Mouse (Mus musculus) limb, embryonic 10.5 days (tissue): ENCODE measurements around the gene Cybb. TPM values are rescaled to one million over a fixed set of nuclear protein-coding genes. Genes with fewer than 3 reads are reported as not detected.
A peak's percentile ranks its signal among the peaks of the same experiment; 100 is the strongest.
"Not testable (repeated sequence)": the region's sequence is repeated elsewhere in the genome, so short reads cannot be mapped to it uniquely, and the experiment has no call there.

Experiments used
- DNase-seq: peaks from one replicate; pipeline ENCODE4 v3.0.0-alpha.2; 2017; ENCODE audit warnings: low spot score
- H3K27ac ChIP-seq: fragments of 300-500 bp; sonication (generic); 2 replicates; pipeline ENCODE4 v1.5.1; 2016; ENCODE audit warnings: mild to moderate bottlenecking
- H3K27me3 ChIP-seq: fragments of 300-500 bp; sonication (generic); 2 replicates; pipeline ENCODE4 v1.6.1; 2016; ENCODE audit warnings: low read depth, mild to moderate bottlenecking; ENCODE audit not compliant: poor library complexity, severe bottlenecking
- H3K36me3 ChIP-seq: fragments of 300-500 bp; sonication (generic); 2 replicates; pipeline ENCODE4 v1.6.1; 2016; ENCODE audit warnings: mild to moderate bottlenecking, moderate library complexity
- H3K4me1 ChIP-seq: fragments of 300-500 bp; sonication (generic); 2 replicates; pipeline ENCODE4 v1.6.1; 2016
- H3K4me3 ChIP-seq: fragments of 300-500 bp; sonication (generic); 2 replicates; pipeline ENCODE4 v1.5.1; 2016; ENCODE audit warnings: mild to moderate bottlenecking, moderate library complexity
- H3K9me3 ChIP-seq: fragments of 300-500 bp; sonication (generic); replicated peaks from 2 replicates; pipeline ENCODE4 v1.6.1; 2016; ENCODE audit warnings: mild to moderate bottlenecking
- WGBS: fragments of 180-500 bp; shearing (Covaris S2); methylation state at CpG from one replicate; pipeline ENCODE4 v1.1.7; 2016; 5-methylcytosine and 5-hydroxymethylcytosine counted together
- polyA plus RNA-seq: library from polyadenylated mRNA; unstranded; fragments of >200 nt; fragmentation: Nextera tagmentation; extraction: Ambion mirVana; gene quantifications from 2 replicates; pipeline ENCODE4 v1.2.1, GENCODE M21; 2016

Gene Cybb
- polyA plus RNA-seq, result 0.29 and 0.48 TPM in 2 replicates

DNA sequence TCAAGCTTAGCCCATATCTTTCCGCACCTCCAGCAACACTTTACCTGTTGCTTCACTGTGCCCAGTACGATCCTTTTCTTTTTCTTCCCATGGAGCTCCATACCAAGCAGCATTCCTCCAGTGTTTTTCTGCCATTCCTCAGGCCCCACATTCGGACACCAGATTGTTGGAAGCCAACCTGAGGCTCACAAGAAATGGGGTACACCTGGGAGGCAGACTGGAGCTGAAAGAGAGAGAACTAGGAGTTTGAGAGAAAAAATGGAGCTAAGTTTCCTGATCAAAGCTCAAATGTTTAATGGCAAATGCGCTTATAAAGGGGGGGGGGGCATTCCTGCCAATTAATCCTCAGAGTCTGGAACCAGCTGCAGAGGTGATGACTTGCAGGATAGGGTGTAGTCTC lies at the start of gene Cybb:
Cybb (minus strand) TSS at position 101 of the 400 bp plus-strand sequence.
- Histone ChIP-seq H3K27ac (no peak within 1 kb of the TSS), H3K36me3 (no peaks in the 10 kb centered on the region), H3K27me3 (no peaks in the 10 kb centered on the region), H3K4me1 (no peaks in the 10 kb centered on the region), H3K9me3 (no peaks in the 10 kb centered on the region), H3K4me3 (no peak within 1 kb of the TSS)
- DNase-seq, result no peak
- WGBS, result 86% methylated on average over 4 of the region's 4 CpGs

DNA sequence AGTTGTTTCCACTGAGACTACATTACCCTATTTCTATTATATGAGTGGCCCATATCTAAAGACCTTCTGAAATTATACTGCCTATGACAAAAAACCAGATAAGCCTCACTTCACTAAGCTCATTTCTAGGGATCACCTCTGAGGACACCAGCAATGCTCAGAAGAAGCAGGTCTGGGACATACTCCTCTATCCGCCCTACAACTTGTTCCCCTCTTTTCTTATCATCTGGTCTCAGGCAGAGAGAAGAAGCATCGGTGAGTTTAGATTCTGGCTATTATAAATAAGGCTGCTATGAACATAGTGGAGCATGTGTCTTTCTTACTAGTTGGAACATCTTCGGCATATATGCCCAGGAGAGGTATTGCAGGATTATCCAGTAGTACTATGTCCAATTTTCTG lies 49.3 kb upstream of the Cybb start:
- Histone ChIP-seq H3K27me3 (no peaks in the 10 kb centered on the region), H3K9me3 (no peaks in the 10 kb centered on the region), H3K4me3 (no peak overlapping the region), H3K27ac (no peak overlapping the region), H3K4me1 (no peaks in the 10 kb centered on the region), H3K36me3 (no peaks in the 10 kb centered on the region)
- no peak for DNase-seq
- WGBS, result 92% methylated on average over 3 of the region's 3 CpGs

DNA sequence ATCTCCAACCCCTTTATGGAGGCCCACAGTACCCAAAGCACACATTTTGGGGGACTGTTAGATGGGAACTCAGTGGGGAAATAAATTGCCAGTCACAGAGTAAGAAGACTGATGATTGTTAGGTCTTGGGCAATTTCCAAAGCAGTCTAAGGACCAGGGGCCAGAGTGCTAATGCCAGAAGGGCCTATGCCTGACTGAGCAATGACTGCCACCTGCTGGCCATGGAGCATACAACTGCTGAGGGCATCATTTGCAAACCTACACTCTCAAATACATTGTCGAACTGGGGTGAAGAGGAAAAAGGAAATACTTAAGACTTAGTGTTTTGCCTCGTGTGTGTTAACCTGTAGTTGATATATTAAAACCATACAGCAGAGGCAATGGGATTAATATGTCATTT lies 32.4 kb upstream of the Cybb start:
- not testable (repeated sequence) for H3K36me3 ChIP-seq, H3K27me3 ChIP-seq, H3K27ac ChIP-seq, H3K4me1 ChIP-seq, H3K9me3 ChIP-seq, H3K4me3 ChIP-seq
- DNase-seq, result peak; percentile 45
- 39% methylated on average over 2 of the region's 2 CpGs for WGBS

GRCm38 (mm10) chrX:9517531-9517930 lies 30.0 kb upstream of the Cybb start:
- not testable (repeated sequence) for H3K4me1 ChIP-seq, H3K9me3 ChIP-seq, H3K4me3 ChIP-seq, H3K36me3 ChIP-seq, DNase-seq, H3K27ac ChIP-seq, H3K27me3 ChIP-seq

DNA sequence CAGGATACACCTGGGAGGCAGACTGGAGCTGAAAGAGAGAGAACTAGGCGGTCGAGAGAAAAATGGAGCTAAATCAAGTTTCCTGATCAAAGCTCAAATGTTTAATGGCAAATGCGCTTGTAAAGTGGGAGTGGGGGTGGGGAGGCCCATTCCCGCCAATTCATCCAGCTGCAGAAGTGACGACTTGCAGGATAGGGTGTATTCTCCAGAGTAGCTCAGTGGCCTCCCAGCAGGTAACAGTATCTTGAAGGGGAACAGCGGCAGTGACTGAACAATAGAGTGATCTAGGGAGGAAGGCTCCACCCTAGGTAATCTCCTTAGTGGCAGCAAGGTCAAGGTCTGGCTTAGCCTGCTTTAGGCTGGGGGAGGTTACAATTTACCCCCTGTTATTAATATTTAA lies 12.5 kb downstream of the Cybb start:
- not testable (repeated sequence) for H3K4me3 ChIP-seq, H3K36me3 ChIP-seq, H3K9me3 ChIP-seq, H3K27ac ChIP-seq, H3K27me3 ChIP-seq, DNase-seq, H3K4me1 ChIP-seq
- WGBS, result 90% methylated on average over 6 of the region's 6 CpGs

DNA sequence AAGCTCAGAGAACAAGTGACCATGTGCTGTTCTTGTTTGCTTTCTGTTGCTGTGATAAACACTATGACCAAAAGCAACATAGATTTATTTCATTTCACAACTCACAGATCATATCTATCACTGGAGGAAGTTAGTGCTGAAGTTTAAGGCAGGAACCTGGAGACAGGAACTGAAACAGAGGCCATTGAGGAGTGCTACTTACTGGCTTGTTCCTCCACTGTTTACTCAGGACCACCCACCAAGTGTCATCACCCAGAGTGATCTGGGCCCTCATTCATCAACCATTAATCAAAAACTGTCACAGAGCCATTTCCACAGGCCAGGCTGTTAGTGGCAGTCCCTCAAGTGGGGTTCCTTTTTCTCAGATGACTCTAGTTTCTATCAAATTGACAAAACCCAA lies 13.1 kb downstream of the Cybb start:
- Histone ChIP-seq H3K36me3 (no peaks in the 10 kb centered on the region), H3K4me1 (no peaks in the 10 kb centered on the region), H3K4me3 (no peak overlapping the region), H3K27ac (no peak overlapping the region), H3K27me3 (no peaks in the 10 kb centered on the region), H3K9me3 (no peaks in the 10 kb centered on the region)
- DNase-seq, result no peak

- Histone ChIP-seq H3K4me3 (no peak overlapping the region), H3K36me3 (no peaks in the 10 kb centered on the region), H3K27me3 (no peaks in the 10 kb centered on the region), H3K27ac (no peak overlapping the region), H3K9me3 (no peaks in the 10 kb centered on the region), H3K4me1 (no peaks in the 10 kb centered on the region)
- no peak for DNase-seq
- WGBS, result 86% methylated on average over 2 of the region's 2 CpGs
These were observed 13.8 kb downstream of the Cybb start for GRCm38 (mm10) chrX:9473768-9474167.

GRCm38 (mm10) chrX:9470811-9471388 lies 16.7 kb downstream of the Cybb start:
- WGBS, result 51% methylated on average over 3 of the region's 3 CpGs
- H3K9me3 ChIP-seq, result no peaks in the 10 kb centered on the region
- no peak overlapping the region for H3K4me3 ChIP-seq
- DNase-seq, result no peak
- H3K27ac ChIP-seq, result no peak overlapping the region
- H3K4me1 ChIP-seq, result no peaks in the 10 kb centered on the region
- no peaks in the 10 kb centered on the region for H3K36me3 ChIP-seq
- H3K27me3 ChIP-seq, result no peaks in the 10 kb centered on the region

DNA sequence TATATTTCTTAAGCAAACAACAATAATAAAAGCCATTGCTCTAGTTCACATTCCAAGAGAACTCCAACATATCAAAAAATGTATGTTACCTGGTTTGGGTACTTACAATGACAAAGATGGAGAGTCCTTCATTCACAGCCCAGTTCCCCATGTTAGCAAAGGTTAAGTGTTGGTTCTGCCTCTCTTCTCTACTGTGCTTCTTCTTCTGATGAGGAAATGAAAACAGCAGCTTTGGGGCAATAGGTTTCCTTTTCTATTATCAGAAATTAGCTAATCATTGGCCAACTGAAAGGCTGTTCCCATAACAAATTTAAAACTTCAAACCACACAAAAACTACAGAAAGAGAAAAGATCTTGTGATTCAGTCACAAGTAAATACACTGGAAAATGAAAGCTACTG lies 18.5 kb downstream of the Cybb start:
- H3K27me3 ChIP-seq, result no peaks in the 10 kb centered on the region
- H3K36me3 ChIP-seq, result no peaks in the 10 kb centered on the region
- no peak for DNase-seq
- no peak overlapping the region for H3K27ac ChIP-seq
- no peak overlapping the region for H3K4me3 ChIP-seq
- no peaks in the 10 kb centered on the region for H3K4me1 ChIP-seq
- no peaks in the 10 kb centered on the region for H3K9me3 ChIP-seq

DNA sequence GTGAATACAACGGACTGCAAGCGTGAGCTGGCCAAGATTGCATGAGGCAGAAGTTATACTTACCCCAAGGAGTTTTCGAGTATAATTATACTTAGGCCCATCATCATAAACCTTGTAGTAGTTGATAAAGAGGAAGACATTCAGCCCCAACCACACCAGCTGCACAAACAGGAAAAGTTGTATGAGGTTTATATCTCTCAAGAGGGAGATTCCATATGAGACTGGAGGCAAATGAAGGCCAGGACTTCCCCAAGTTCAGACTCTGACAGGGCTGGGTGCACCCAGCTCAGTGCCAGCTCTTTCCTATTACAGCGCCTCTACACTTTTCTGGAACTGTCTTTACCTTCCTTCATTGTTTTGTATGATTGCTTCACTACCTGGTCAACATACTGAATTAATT lies 20.6 kb downstream of the Cybb start:
- DNase-seq, result no peak
- 93% methylated on average over 4 of the region's 4 CpGs for WGBS

GRCm38 (mm10) chrX:9465890-9466289 lies 21.7 kb downstream of the Cybb start:
- Histone ChIP-seq H3K27me3 (no peaks in the 10 kb centered on the region), H3K4me3 (no peak overlapping the region), H3K4me1 (no peaks in the 10 kb centered on the region), H3K27ac (no peak overlapping the region), H3K9me3 (no peaks in the 10 kb centered on the region), H3K36me3 (no peaks in the 10 kb centered on the region)
- WGBS, result 81% methylated on average over 2 of the region's 2 CpGs
- DNase-seq, result no peak

More for the DNA sequence above, 20.6 kb downstream of the Cybb start:
- Histone ChIP-seq H3K27me3 (no peaks in the 10 kb centered on the region), H3K9me3 (no peaks in the 10 kb centered on the region), H3K4me1 (no peaks in the 10 kb centered on the region), H3K27ac (no peak overlapping the region), H3K4me3 (no peak overlapping the region), H3K36me3 (no peaks in the 10 kb centered on the region)

DNA sequence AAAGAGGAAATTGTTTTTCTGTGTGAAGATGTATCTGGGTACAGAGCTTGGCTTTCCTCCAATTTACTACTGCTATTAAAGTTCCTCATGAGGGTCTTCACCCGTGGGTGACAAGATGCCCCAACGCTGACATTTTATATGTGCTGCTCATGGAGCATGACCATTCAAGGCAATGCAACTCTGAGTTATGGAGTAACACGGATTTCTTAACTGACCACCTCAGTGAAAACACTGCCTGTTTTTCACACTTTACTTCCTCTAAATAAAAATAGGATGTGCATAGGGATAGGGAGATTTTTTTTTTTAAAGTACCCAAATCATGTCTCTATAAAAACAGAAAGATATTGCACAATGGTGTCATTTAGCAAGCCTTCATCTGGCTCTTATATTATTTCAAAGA lies 24.9 kb downstream of the Cybb start:
- no peaks in the 10 kb centered on the region for H3K9me3 ChIP-seq
- no peak overlapping the region for H3K27ac ChIP-seq
- no peak overlapping the region for H3K4me3 ChIP-seq
- no peaks in the 10 kb centered on the region for H3K36me3 ChIP-seq
- DNase-seq, result no peak
- 83% methylated on average over 3 of the region's 3 CpGs for WGBS
- H3K27me3 ChIP-seq, result no peaks in the 10 kb centered on the region
- no peaks in the 10 kb centered on the region for H3K4me1 ChIP-seq

- H3K27me3 ChIP-seq, result no peaks in the 10 kb centered on the region
- no peak for DNase-seq
- H3K27ac ChIP-seq, result no peak overlapping the region
These were observed 26.2 kb downstream of the Cybb start for GRCm38 (mm10) chrX:9461399-9461798.

GRCm38 (mm10) chrX:9460387-9460930 lies 27.1 kb downstream of the Cybb start:
- Histone ChIP-seq H3K27ac (no peak overlapping the region), H3K4me1 (no peaks in the 10 kb centered on the region), H3K9me3 (no peaks in the 10 kb centered on the region), H3K27me3 (no peaks in the 10 kb centered on the region), H3K4me3 (no peak overlapping the region), H3K36me3 (no peaks in the 10 kb centered on the region)
- no peak for DNase-seq
- WGBS, result 84% methylated on average over 4 of the region's 4 CpGs

More at GRCm38 (mm10) chrX:9461399-9461798, 26.2 kb downstream of the Cybb start:
- Histone ChIP-seq H3K4me3 (no peak overlapping the region), H3K4me1 (no peaks in the 10 kb centered on the region), H3K36me3 (no peaks in the 10 kb centered on the region), H3K9me3 (no peaks in the 10 kb centered on the region)
